Mouse (Mus musculus) CD4-positive, CD25-positive, alpha-beta regulatory T cell, adult 2 months (primary cell): ENCODE results near the gene Plxnb1.

Source experiments
- DNase-seq: peaks from one replicate; pipeline ENCODE4 v3.0.0-alpha.2; 2012; ENCODE audit warnings: low read depth, low spot score

Gene Plxnb1

GRCm38 (mm10) chr9:109101933-109102445 lies 6.8 kb downstream of the Plxnb1 start:
- no peak for DNase-seq

GRCm38 (mm10) chr9:109102541-109102940 lies 7.4 kb downstream of the Plxnb1 start:
- DNase-seq, result no peak

- DNase-seq, result no peak
Measured at GRCm38 (mm10) chr9:109103250-109103649, 8.1 kb downstream of the Plxnb1 start.

GRCm38 (mm10) chr9:109104083-109104482 lies 8.9 kb downstream of the Plxnb1 start:
- DNase-seq, result no peak

DNA sequence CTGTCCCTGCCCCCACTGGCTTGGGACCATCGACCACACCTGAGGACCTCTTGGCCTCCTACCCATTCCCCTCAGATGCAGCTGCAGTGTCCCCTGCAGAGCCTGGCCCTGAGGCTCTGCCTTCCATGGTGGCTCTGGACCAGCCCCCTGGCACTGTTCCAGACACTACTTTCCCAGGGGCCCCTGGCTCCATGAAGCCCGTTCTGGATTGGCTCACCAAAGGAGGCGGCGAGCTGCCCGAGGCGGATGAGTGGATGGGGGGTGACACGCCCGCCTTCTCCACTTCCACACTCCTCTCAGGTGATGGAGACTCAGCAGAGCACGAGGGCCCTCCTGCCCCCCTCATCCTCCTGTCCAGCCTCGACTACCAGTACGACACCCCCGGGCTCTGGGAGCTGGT lies 9.8 kb downstream of the Plxnb1 start:
- DNase-seq, result no peak

DNA sequence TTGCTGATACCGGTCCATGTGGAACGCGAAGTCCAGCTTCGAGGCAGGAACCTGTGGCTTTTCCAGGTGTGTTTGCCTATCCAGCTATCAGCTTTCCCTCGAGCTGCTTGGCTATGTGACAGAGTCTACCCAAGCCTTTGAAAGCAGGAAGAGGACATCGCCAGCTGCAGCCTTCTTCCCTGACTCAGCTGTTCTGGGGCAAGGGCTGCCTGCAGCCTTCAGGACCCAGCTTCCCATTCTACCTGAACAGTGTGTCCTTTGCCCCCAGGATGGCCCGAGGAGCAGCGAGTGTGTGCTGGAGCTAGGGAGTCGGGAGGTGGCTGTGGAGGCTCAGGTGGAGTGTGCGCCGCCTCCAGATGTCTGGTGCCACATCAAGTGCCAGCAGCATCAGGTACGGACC lies 10.5 kb downstream of the Plxnb1 start:
- DNase-seq, result no peak

GRCm38 (mm10) chr9:109107341-109107740 lies 12.2 kb downstream of the Plxnb1 start:
- no peak for DNase-seq

DNA sequence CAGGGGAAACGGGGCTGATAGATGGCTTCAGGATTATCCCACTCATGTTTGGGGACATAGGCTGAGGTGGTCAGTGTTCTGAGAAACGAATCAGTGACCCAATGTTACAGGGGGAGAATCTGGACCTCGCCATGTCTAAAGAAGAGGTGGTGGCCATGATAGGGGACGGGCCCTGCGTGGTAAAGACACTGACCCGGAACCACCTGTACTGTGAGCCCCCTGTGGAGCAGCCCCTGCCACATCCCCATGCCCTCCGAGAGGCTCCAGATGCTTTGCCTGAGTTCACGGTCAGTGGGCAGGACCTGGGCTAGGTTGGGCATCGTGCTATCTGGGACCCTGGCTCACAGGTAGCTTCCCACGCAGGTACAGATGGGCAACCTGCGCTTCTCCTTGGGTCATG lies 15.1 kb downstream of the Plxnb1 start:
- no peak for DNase-seq

DNA sequence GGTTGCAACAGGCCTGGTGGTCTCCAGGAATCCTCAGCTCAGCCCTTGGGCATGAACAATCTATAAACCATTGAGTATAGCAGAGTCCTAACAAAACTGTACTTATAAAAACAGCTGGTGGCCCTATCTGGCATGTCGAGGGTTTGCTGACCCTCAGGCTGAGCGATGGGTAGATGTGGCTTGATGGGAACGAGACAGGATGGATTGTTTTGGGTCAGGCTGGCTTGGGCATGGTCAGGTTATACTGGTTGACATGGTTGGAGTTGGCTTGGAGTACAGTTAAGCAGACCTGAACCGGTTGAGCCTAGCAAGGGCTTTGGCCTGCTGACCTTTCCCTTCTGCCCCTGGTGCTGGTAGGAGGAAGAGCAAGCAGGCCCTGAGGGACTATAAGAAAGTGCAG lies 15.9 kb downstream of the Plxnb1 start:
- DNase-seq, result no peak

DNA sequence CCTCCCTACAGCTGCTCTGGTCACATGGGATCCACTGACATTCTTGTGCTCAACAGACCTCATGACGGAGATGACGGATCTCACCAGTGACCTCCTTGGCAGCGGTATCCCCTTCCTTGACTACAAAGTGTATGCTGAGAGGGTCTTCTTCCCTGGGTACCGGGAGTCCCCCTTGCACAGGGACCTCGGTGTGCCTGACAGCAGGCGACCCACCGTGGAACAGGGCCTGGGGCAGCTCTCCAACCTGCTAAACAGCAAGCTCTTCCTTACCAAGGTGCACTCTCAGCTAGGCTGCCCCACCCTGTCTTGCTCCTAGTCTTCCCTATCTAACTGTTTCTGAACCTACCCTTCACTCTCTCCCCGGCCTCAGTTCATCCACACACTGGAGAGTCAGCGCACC lies 16.4 kb downstream of the Plxnb1 start:
- no peak for DNase-seq

- DNase-seq, result no peak
Measured at GRCm38 (mm10) chr9:109113331-109113730, 18.1 kb downstream of the Plxnb1 start.

- DNase-seq, result no peak
Measured at GRCm38 (mm10) chr9:109114276-109114675, 19.1 kb downstream of the Plxnb1 start.

DNA sequence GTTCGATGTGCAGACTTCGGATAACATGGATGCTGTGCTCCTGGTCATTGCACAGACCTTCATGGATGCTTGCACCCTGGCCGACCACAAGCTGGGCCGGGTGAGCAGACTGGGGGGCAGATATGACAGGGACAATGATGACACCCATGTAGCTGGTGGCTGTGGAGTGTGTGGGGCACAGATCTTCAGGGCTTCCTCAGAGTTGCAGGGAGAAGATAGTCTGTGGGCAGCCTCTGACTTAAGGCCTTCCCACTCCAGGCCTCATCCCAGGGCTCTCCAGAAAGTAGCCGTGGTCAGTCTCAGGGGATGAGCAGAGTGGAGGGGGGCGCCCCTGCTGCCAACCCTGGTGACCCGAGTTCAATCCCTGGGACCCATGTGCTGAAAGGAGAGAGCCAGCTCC lies 19.7 kb downstream of the Plxnb1 start:
- no peak for DNase-seq

DNA sequence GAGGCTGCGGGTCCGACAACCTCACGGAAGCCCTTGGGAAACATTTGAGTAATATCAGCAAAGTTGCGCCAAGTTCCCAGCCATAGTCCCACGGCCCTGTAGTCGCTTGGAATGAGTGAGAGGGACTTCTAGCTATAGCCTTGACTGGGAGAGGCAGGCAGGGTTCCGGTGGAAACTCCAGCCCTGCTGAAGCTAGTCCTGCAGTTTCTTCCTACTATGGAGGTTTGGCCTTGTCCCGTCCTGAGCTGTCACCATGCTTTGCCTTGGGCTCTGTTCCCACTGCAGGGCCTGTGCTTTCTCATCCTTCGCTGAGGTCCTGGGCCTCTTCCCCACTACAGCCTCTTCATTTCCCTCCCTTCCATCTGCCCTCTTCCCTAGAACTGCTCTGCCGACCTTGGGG lies 21.0 kb downstream of the Plxnb1 start:
- DNase-seq, result no peak

DNA sequence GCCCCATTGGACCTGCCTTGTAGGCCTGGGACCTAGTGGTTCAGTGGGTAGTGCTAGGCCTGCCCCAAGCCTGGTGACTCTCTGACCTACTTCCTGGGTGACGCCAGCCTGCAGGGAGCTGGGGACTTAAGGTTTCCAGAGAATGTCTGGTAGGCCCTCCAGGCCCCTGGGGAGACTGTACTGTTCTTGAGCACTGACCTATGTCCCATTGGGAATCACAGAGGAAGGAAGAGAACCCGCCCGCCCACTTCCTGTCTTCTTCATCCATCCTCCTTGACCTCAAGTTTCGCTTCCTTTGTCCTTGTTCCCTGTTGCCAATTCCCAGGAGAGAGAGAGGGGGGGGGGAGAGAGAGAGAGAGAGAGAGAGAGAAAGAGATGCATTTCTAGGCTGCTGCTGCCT lies 22.9 kb downstream of the Plxnb1 start:
- no peak for DNase-seq

GRCm38 (mm10) chr9:109119571-109119970 lies 24.4 kb downstream of the Plxnb1 start:
- DNase-seq, result no peak

DNA sequence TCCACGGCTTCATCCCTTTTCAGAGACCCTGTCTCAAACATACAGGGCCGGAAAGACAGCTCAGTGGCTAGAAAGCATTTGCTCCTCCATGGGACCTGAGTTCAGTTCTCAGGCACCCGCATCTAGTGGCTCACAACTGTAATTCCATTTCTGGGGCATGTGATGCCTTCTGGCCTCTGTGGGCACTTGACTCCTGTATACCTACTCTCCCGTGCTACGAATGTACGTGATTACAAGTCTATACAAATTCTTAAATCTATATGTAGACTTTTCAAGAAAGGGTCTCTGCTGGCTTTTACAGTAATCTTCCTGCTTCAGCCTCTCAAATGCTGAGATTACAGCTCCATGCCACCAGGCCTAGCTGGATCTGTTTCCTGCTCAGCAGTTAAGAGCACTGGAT lies 25.8 kb downstream of the Plxnb1 start:
- no peak for DNase-seq

DNA sequence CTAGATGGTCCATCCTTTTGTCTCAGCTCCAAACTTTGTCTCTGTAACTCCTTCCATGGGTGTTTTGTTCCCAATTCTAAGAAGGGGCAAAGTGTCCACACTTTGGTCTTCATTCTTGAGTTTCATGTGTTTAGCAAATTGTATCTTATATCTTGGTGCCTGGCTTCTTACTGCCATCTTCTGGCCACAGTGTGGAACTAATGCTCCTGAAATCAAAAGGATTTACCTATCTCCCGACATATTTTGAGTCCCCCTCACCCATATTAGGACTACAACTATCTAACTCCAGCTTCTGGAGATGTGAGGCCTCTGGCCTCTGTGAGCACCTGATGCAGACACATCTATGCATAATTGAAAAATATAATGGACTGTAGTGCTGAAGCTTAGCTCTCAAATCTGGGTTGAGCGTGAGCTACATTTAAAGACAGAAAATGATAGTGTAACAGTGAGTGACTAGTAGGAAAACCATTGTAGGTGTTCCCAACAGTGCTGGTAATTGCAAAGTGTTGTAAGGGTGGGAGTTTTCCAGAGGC lies 27.4 kb downstream of the Plxnb1 start:
- peak; percentile 83 for DNase-seq

DNA sequence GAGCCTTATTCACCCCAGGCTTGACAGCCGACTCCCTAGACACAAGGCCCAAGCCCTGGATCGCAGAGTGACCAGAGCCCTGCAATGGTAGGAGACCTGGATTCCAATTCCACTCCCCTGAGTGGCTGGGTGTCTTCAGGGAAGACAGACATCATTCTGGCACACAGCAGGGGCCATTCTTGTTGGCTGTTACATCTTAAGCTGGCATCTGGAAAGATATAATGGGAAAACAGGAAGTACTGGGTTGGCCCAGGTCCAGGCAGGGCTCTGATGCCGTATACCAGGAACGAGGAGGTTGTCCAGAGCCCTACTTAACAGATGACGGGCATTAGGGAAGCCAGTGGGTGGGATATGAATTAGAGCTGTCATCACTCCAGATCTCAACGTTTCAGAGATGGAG lies 28.1 kb downstream of the Plxnb1 start:
- no peak for DNase-seq

GRCm38 (mm10) chr9:109124164-109124563 lies 29.0 kb downstream of the Plxnb1 start:
- DNase-seq, result no peak

DNA sequence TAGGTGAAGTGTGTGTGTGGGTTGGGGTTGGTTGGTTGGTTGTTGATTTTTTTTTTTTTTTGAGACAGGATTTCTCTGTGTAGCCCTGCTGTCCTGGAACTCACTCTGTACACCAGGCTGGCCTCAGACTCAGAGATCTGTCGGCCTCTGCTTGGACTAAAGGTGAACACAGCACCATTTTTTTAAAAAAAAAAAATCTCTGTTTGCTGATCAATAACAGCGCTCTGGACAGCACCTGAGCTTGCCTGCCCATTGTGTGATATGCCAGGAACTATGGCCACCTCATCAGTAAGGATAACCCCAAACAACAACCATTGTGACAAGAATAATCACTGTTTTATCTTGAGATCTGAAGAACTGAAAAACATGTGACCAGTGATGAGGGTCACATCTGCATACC lies 29.9 kb downstream of the Plxnb1 start:
- no peak for DNase-seq

DNA sequence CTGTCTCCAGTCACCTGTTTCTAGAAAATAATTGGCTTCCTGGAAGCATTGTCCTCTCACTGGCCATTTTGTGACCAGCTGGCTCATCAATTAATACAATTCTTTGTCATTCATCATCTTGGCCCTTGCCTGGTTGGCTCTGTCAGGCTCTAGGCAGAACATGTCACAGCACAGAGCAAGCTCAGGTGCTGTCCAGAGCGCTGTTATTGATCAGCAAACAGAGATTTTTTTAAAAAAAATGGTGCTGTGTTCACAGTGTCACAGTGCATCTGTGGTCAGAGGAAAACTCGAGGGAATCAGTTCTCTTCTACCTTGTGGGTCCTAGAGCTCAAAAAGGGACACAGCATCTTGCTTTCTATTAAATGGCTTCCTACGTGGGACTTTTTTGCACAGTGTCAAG lies 30.3 kb downstream of the Plxnb1 start:
- DNase-seq, result no peak

DNA sequence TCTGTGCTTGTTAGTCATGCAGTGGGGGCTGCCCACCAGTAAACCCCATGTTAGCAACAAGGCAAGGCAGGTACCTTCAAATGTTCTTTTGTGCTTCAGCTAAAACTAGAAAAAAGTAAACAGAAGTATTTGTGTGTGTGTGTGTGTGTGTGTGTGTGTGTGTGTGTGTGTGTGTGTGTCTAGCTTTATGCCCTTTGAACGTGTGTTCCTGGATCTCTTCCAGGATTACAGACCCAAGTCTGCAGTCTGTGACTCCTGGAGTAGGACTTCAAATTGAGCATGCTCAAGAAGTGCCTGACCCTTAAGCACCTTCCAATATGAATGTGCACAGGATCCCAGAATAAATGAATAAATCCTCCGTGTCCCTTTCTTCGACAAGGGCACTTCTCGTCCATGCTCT lies 31.9 kb downstream of the Plxnb1 start:
- no peak for DNase-seq

DNA sequence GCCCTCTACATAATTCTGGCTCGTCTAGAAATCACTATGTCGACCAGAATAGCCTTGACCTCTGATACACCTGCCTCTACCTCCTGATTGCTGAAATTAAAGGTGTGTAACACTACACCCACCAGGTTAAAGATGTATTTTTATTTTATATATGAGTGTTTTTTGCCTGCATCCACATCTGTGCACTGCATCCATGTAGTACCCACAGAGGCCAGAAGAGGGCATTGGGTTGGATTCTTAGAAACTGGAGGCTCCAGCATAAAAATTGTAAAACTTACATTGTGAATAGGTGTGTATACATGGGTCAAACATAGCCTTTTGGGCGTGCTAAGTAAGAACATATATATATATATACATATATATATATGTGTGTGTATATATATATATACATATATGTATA lies 33.0 kb downstream of the Plxnb1 start:
- peak; percentile 31 for DNase-seq
